Mouse (Mus musculus): Measurements from ENCODE around the gene Gabrg3. TPM values are rescaled to one million over a fixed set of nuclear protein-coding genes. Genes with fewer than 3 reads are reported as not detected.

The Gabrg3 gene
- polyA plus RNA-seq, 2 experiments from 2014 or later, result 0.09 TPM; not detected in 1

Other genes with a start within 250 kb of the Gabrg3 start
- under 1 TPM in 1 of 2 experiments, not detected in 1; 0.08 TPM for gene Gabrb3, start 32.5 kb upstream of the Gabrg3 start, polyA plus RNA-seq (2017; shearing (Covaris generic))
- not detected for gene Gabra5, start 122.9 kb upstream of the Gabrg3 start, polyA plus RNA-seq (2017; shearing (Covaris generic))

Measured in activated CD4-positive, CD25-positive, alpha-beta regulatory T cell, adult 4 months (primary cell).